Mouse (Mus musculus) hindbrain, embryonic 16.5 days (tissue): ENCODE data around the gene Efna1. TPM values are rescaled to one million over a fixed set of nuclear protein-coding genes. Genes with fewer than 3 reads are reported as not detected.

Experiments used
- ATAC-seq: fragments of 200-750 bp; cut with Nextera tagmentation; 2 replicates; pipeline ENCODE4 v1.8.0; 2017; ENCODE audit warnings: moderate TSS enrichment, moderate library complexity
- H3K27ac ChIP-seq: fragments of 300-500 bp; sonication (generic); 2 replicates; pipeline ENCODE4 v1.5.1; 2014; ENCODE audit warnings: low read depth, mild to moderate bottlenecking, control low read depth, low read length, moderate library complexity
- H3K27me3 ChIP-seq: fragments of 300-500 bp; sonication (generic); replicated peaks from 2 replicates; pipeline ENCODE4 v1.6.1; 2014; ENCODE audit warnings: low read length; ENCODE audit not compliant: control insufficient read depth, insufficient read depth
- H3K36me3 ChIP-seq: fragments of 300-500 bp; sonication (generic); 2 replicates; pipeline ENCODE4 v1.6.1; 2014; ENCODE audit warnings: mild to moderate bottlenecking, low read length, moderate library complexity, mixed read lengths; ENCODE audit not compliant: control insufficient read depth, insufficient read depth
- H3K4me1 ChIP-seq: fragments of 300-500 bp; sonication (generic); 2 replicates; pipeline ENCODE4 v1.6.1; 2014; ENCODE audit warnings: low read depth, low read length; ENCODE audit not compliant: control insufficient read depth, insufficient read depth
- H3K4me2 ChIP-seq: fragments of 300-500 bp; sonication (generic); 2 replicates; pipeline ENCODE4 v1.6.1; 2014; ENCODE audit warnings: mild to moderate bottlenecking, low read length, control low read depth, moderate library complexity
- H3K4me3 ChIP-seq: fragments of 300-500 bp; sonication (generic); 2 replicates; pipeline ENCODE4 v1.5.1; 2014; ENCODE audit warnings: mild to moderate bottlenecking, low read length, control low read depth, moderate library complexity
- H3K9ac ChIP-seq: fragments of 300-500 bp; sonication (generic); 2 replicates; pipeline ENCODE4 v1.6.1; 2014; ENCODE audit warnings: low read depth, mild to moderate bottlenecking, control low read depth, low read length, moderate library complexity
- H3K9me3 ChIP-seq: fragments of 300-500 bp; sonication (generic); 2 replicates; pipeline ENCODE4 v1.6.1; 2014; ENCODE audit warnings: mild to moderate bottlenecking, low read length, moderate library complexity; ENCODE audit not compliant: control insufficient read depth
- WGBS: fragments of 180-500 bp; shearing (Covaris S2); extraction: QIAGEN DNeasy Blood & Tissue Kit; methylation state at CpG from one replicate; pipeline ENCODE4 v1.1.7; 2014; 5-methylcytosine and 5-hydroxymethylcytosine counted together
- microRNA counts: library from miRNA; unstranded; fragments of <30 nt; microRNA quantifications from one replicate; lab custom pipeline; 2016
- microRNA-seq: library from miRNA; unstranded; fragments of <30 nt; microRNA quantifications from one replicate; pipeline ENCODE4, GENCODE M21; 2017
- polyA plus RNA-seq: library from polyadenylated mRNA; unstranded; fragments of >200 nt; fragmentation: Nextera tagmentation; extraction: Ambion mirVana; gene quantifications from 2 replicates; pipeline ENCODE4 v1.2.1, GENCODE M21; 2015

Gene Efna1
- polyA plus RNA-seq, 1 experiment from 2014 or later: 8.4 TPM

DNA sequence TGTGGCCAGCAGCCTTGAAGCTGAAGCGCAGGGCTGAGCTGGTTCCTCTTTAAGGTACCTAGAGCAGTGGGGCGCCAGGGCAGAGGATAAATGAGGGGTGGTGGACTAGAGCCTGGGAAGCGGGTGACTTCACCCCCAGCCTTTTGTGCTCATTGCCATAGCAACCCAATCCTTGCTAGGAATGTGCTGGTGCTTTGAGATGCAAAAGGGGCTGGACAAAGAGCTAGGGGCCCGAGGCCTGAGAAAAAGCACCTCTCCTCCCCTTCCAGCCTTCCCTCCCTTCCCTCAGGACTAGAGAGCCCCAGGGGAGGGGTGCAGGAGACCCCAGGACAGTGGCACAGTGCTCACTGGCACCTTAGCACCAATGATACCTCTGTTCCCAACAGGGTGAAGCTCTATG, 55.0 kb downstream of the Efna1 start:
- Histone ChIP-seq H3K9me3 (no peaks in the 10 kb centered on the region), H3K27ac (peak overlapping the region; percentile 83), H3K36me3 (no peaks in the 10 kb centered on the region; the same call in 1 of the 2 replicates), H3K27me3 (no peaks in the 10 kb centered on the region), H3K4me2 (peak overlapping the region; percentile 75), H3K4me1 (peaks cover 50% of the 10 kb centered on the region), H3K4me3 (peak overlapping the region; percentile 48), H3K9ac (peak overlapping the region; percentile 69)
- WGBS: 17% methylated on average over 4 of the region's 4 CpGs
- ATAC-seq: peak; percentile 64

- Histone ChIP-seq H3K4me2 (peak overlapping the region; percentile 75), H3K4me3 (peak overlapping the region; percentile 48), H3K36me3 (no peaks in the 10 kb centered on the region; the same call in 1 of the 2 replicates), H3K9me3 (no peaks in the 10 kb centered on the region), H3K9ac (peak overlapping the region; percentile 69), H3K27me3 (no peaks in the 10 kb centered on the region), H3K4me1 (peaks cover 50% of the 10 kb centered on the region), H3K27ac (peak overlapping the region; percentile 71)
- WGBS: 17% methylated on average over 12 of the region's 12 CpGs
- ATAC-seq: no peak
Observed at GRCm38 (mm10) chr3:89225321-89225815, 55.6 kb downstream of the Efna1 start.

DNA sequence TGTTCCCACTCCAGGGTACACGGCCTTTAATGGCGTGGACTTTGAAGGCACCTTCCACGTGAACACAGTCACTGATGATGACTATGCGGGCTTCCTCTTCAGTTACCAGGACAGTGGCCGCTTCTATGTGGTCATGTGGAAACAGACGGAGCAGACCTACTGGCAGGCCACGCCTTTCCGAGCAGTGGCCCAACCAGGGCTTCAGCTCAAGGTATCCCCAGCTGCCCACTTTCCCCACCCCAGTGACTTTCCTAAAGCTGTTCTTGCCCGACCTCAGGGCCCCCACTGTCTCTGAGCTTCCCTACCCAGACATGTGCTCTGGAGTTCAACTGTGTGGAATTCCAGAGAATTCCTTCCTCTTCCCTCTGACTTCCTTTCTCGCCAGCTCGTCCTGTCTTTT, 56.1 kb downstream of the Efna1 start:
- 32% methylated on average over 11 of the region's 11 CpGs for WGBS
- Histone ChIP-seq H3K36me3 (no peaks in the 10 kb centered on the region; the same call in 1 of the 2 replicates), H3K9me3 (no peaks in the 10 kb centered on the region), H3K27ac (peak overlapping the region; percentile 71), H3K4me3 (peak overlapping the region; percentile 48), H3K4me2 (peak overlapping the region; percentile 75), H3K9ac (peak overlapping the region; percentile 69), H3K27me3 (no peaks in the 10 kb centered on the region), H3K4me1 (peaks cover 50% of the 10 kb centered on the region)
- 0 out of 2 replicates have a peak, but pooled peaks have one; percentile 1 for ATAC-seq

MicroRNAs within 50 kb of the gene (microRNA counts, 519-probe panel; counts per million panel counts)
- microRNA mmu-miR-92b (lab: Ali Mortazavi, UCI): 1,964 counts per million, percentile 26 among the panel's probes with 10 or more counts

Small RNA genes within 50 kb of the gene (microRNA-seq; reads per million reads assigned to microRNA genes)
- 3,428 reads per million, percentile 87 among the genes with 10 or more reads in this experiment for gene Mir92b

Other genes starting within 250 kb of the Efna1 start
- 101 and 112 TPM in 2 replicates for gene Rusc1, start 187.8 kb downstream of the Efna1 start, polyA plus RNA-seq
- not detected in 2 replicates for gene Gm43738, start 180.0 kb downstream of the Efna1 start, polyA plus RNA-seq
- gene Fdps, start 179.2 kb downstream of the Efna1 start, polyA plus RNA-seq: 511 and 525 TPM in 2 replicates
- 0.10 and 0.11 TPM in 2 replicates for gene Pklr, start 145.0 kb downstream of the Efna1 start, polyA plus RNA-seq
- gene Hcn3, start 120.9 kb downstream of the Efna1 start, polyA plus RNA-seq: 58.1 and 58.4 TPM in 2 replicates
- 17.3 and 18.8 TPM in 2 replicates for gene Clk2, start 116.3 kb downstream of the Efna1 start, polyA plus RNA-seq
- gene Scamp3, start 103.7 kb downstream of the Efna1 start, polyA plus RNA-seq: 166 and 172 TPM in 2 replicates
- gene Fam189b, start 98.0 kb downstream of the Efna1 start, polyA plus RNA-seq: 35.4 and 40.8 TPM in 2 replicates
- gene Gba, start 78.2 kb downstream of the Efna1 start, polyA plus RNA-seq: 51.8 and 54.0 TPM in 2 replicates
- 47.5 and 53.0 TPM in 2 replicates for gene Thbs3, start 66.0 kb downstream of the Efna1 start, polyA plus RNA-seq
- gene Mtx1, start 54.1 kb downstream of the Efna1 start, polyA plus RNA-seq: 163 and 166 TPM in 2 replicates
- gene Muc1, start 52.1 kb downstream of the Efna1 start, polyA plus RNA-seq: 0.59 and 0.90 TPM in 2 replicates
- 205 and 227 TPM in 2 replicates for gene Krtcap2, start 35.2 kb downstream of the Efna1 start, polyA plus RNA-seq
- 78.7 and 87.1 TPM in 2 replicates for gene Trim46, start 34.8 kb downstream of the Efna1 start, polyA plus RNA-seq
- 64.3 and 79.8 TPM in 2 replicates for gene Dpm3, start 21.8 kb downstream of the Efna1 start, polyA plus RNA-seq
- 39.4 and 43.9 TPM in 2 replicates for gene Slc50a1, start 10.6 kb downstream of the Efna1 start, polyA plus RNA-seq
- 77.9 and 78.0 TPM in 2 replicates for gene Efna3, start 41.8 kb upstream of the Efna1 start, polyA plus RNA-seq
- 3.9 and 5.0 TPM in 2 replicates for gene Efna4, start 56.9 kb upstream of the Efna1 start, polyA plus RNA-seq
- gene Adam15, start 68.9 kb upstream of the Efna1 start, polyA plus RNA-seq: 74.6 and 84.1 TPM in 2 replicates
- gene Dcst2, start 80.8 kb upstream of the Efna1 start, polyA plus RNA-seq: 0.10 and 0.11 TPM in 2 replicates
- gene Dcst1, start 84.1 kb upstream of the Efna1 start, polyA plus RNA-seq: 0.66 and 1.1 TPM in 2 replicates
- gene Zbtb7b, start 113.6 kb upstream of the Efna1 start, polyA plus RNA-seq: 0.79 and 0.88 TPM in 2 replicates
- gene Lenep, start 121.7 kb upstream of the Efna1 start, polyA plus RNA-seq: 0.60 TPM in 1 of 2 replicates, not detected in the other
- gene Flad1, start 130.7 kb upstream of the Efna1 start, polyA plus RNA-seq: 34.7 and 36.6 TPM in 2 replicates
- 87.9 and 91.5 TPM in 2 replicates for gene Cks1b, start 137.2 kb upstream of the Efna1 start, polyA plus RNA-seq
- 16.9 and 23.8 TPM in 2 replicates for gene Shc1, start 137.3 kb upstream of the Efna1 start, polyA plus RNA-seq
- gene Pygo2, start 149.1 kb upstream of the Efna1 start, polyA plus RNA-seq: 34.1 and 45.6 TPM in 2 replicates
- gene Pbxip1, start 155.6 kb upstream of the Efna1 start, polyA plus RNA-seq: 25.0 and 26.4 TPM in 2 replicates
- gene Pmvk, start 173.4 kb upstream of the Efna1 start, polyA plus RNA-seq: 137 and 156 TPM in 2 replicates
- gene Kcnn3, start 239.0 kb upstream of the Efna1 start, polyA plus RNA-seq: 9.0 and 10.4 TPM in 2 replicates